Mouse (Mus musculus): ENCODE results near the gene Fam126b.
A peak's percentile ranks its signal among the peaks of the same experiment; 100 is the strongest.
"Not testable (repeated sequence)": the region's sequence is repeated elsewhere in the genome, so short reads cannot be mapped to it uniquely, and the experiment has no call there.

Gene Fam126b

GRCm38 (mm10) chr1:58568456-58569130 is 17.5 kb downstream of the Fam126b start:
- no peak for DNase-seq

GRCm38 (mm10) chr1:58566621-58567020 is 19.5 kb downstream of the Fam126b start:
- peak; percentile 46 for DNase-seq

- DNase-seq = no peak
Observed at GRCm38 (mm10) chr1:58564981-58565380, 21.1 kb downstream of the Fam126b start.

GRCm38 (mm10) chr1:58562455-58562854 is 23.7 kb downstream of the Fam126b start:
- peak; percentile 26 for DNase-seq

- DNase-seq = not testable (repeated sequence)
Observed at GRCm38 (mm10) chr1:58560370-58560769, 25.8 kb downstream of the Fam126b start.

GRCm38 (mm10) chr1:58541386-58541785 is 44.7 kb downstream of the Fam126b start:
- DNase-seq = no peak

GRCm38 (mm10) chr1:58507249-58507648 is 78.9 kb downstream of the Fam126b start:
- no peak for DNase-seq

GRCm38 (mm10) chr1:58504577-58505254 is 81.4 kb downstream of the Fam126b start, which contains the start of gene Orc2:
Gene Orc2 (minus strand): TSS chr1:58505109.
- peak; percentile 92 for DNase-seq

GRCm38 (mm10) chr1:58503793-58504370 is 82.2 kb downstream of the Fam126b start:
- no peak for DNase-seq

- DNase-seq = no peak
Observed at GRCm38 (mm10) chr1:58503134-58503533, 83.0 kb downstream of the Fam126b start.

GRCm38 (mm10) chr1:58498758-58499157 is 87.4 kb downstream of the Fam126b start:
- no peak for DNase-seq

GRCm38 (mm10) chr1:58497678-58498077 is 88.4 kb downstream of the Fam126b start:
- no peak for DNase-seq

GRCm38 (mm10) chr1:58495603-58496002 is 90.5 kb downstream of the Fam126b start:
- no peak for DNase-seq

- DNase-seq = no peak
Observed at GRCm38 (mm10) chr1:58482647-58483046, 103.5 kb downstream of the Fam126b start.

- no peak for DNase-seq
Observed at GRCm38 (mm10) chr1:58475662-58476061, 110.5 kb downstream of the Fam126b start.
